Mouse (Mus musculus) liver, embryonic 16.5 days (tissue): ENCODE results near the gene Sec16a. TPM values are rescaled to one million over a fixed set of nuclear protein-coding genes. Genes with fewer than 3 reads are reported as not detected.
A peak's percentile ranks its signal among the peaks of the same experiment; 100 is the strongest.

Source experiments
- ATAC-seq: fragments of 200-750 bp; cut with Nextera tagmentation; 2 replicates; pipeline ENCODE4 v1.8.0; 2017; ENCODE audit warnings: low read depth, mild to moderate bottlenecking, moderate number of reproducible peaks, moderate library complexity
- H3K27ac ChIP-seq: fragments of 300-500 bp; sonication (generic); 2 replicates; pipeline ENCODE4 v1.5.1; 2014; ENCODE audit warnings: mild to moderate bottlenecking, low read length
- H3K27me3 ChIP-seq: fragments of 300-500 bp; sonication (generic); 2 replicates; pipeline ENCODE4 v1.6.1; 2014; ENCODE audit warnings: low read depth, low read length, mixed read lengths; ENCODE audit not compliant: control insufficient read depth, insufficient read depth
- H3K36me3 ChIP-seq: fragments of 300-500 bp; sonication (generic); 2 replicates; pipeline ENCODE4 v1.6.1; 2014; ENCODE audit warnings: mild to moderate bottlenecking; ENCODE audit not compliant: control insufficient read depth, insufficient read depth
- H3K4me1 ChIP-seq: fragments of 300-500 bp; sonication (generic); 2 replicates; pipeline ENCODE4 v1.6.1; 2014; ENCODE audit warnings: low read depth, low read length, mixed read lengths; ENCODE audit not compliant: control insufficient read depth
- H3K4me2 ChIP-seq: fragments of 300-500 bp; sonication (generic); 2 replicates; pipeline ENCODE4 v1.6.1; 2014; ENCODE audit warnings: low read depth, low read length, mixed read lengths
- H3K4me3 ChIP-seq: fragments of 300-500 bp; sonication (generic); 2 replicates; pipeline ENCODE4 v1.5.1; 2014; ENCODE audit warnings: low read depth, mild to moderate bottlenecking, low read length
- H3K9ac ChIP-seq: fragments of 300-500 bp; sonication (generic); 2 replicates; pipeline ENCODE4 v1.6.1; 2014; ENCODE audit warnings: low read depth, low read length
- H3K9me3 ChIP-seq: fragments of 300-500 bp; sonication (generic); replicated peaks from 2 replicates; pipeline ENCODE4 v1.6.1; 2016; ENCODE audit warnings: low read length; ENCODE audit not compliant: control insufficient read depth
- WGBS: fragments of 180-500 bp; shearing (Covaris S2); extraction: QIAGEN DNeasy Blood & Tissue Kit; methylation state at CpG from one replicate; pipeline ENCODE4 v1.1.7; 2014; ENCODE audit not compliant: insufficient replicate concordance; 5-methylcytosine and 5-hydroxymethylcytosine counted together
- polyA plus RNA-seq: library from polyadenylated mRNA; unstranded; fragments of >200 nt; fragmentation: Nextera tagmentation; extraction: Ambion mirVana; gene quantifications from 2 replicates; pipeline ENCODE4 v1.2.1, GENCODE M21; 2015

Sec16a gene
- polyA plus RNA-seq, 1 experiment from 2014 or later: 12.4 TPM

- ATAC-seq: no peak
- no peak overlapping the region for H3K9ac ChIP-seq
- H3K4me3 ChIP-seq: peak overlapping the region; percentile 3
- no peak overlapping the region; the same call in 1 of the 2 replicates for H3K4me2 ChIP-seq
- no peaks in the 10 kb centered on the region for H3K9me3 ChIP-seq
- peaks cover 9% of the 10 kb centered on the region for H3K36me3 ChIP-seq
- H3K27me3 ChIP-seq: no peaks in the 10 kb centered on the region
- WGBS: 46% methylated on average over 13 of the region's 13 CpGs
- peak overlapping the region; percentile 48 for H3K27ac ChIP-seq
- peaks cover 3% of the 10 kb centered on the region; the same call in 1 of the 2 replicates for H3K4me1 ChIP-seq
Measured at GRCm38 (mm10) chr2:26475505-26476430, 30.8 kb upstream of the Sec16a start.

GRCm38 (mm10) chr2:26474789-26475504 is 29.9 kb upstream of the Sec16a start:
- WGBS: 17% methylated on average over 9 of the region's 9 CpGs
- Histone ChIP-seq H3K9ac (no peak overlapping the region), H3K4me1 (peaks cover 3% of the 10 kb centered on the region; the same call in 1 of the 2 replicates), H3K36me3 (peaks cover 9% of the 10 kb centered on the region), H3K9me3 (no peaks in the 10 kb centered on the region), H3K27me3 (no peaks in the 10 kb centered on the region), H3K4me3 (peak overlapping the region; percentile 7), H3K4me2 (no peak overlapping the region), H3K27ac (peak overlapping the region; percentile 9)
- peak; percentile 52 for ATAC-seq

GRCm38 (mm10) chr2:26472312-26473090 is 27.5 kb upstream of the Sec16a start:
- Histone ChIP-seq H3K27me3 (no peaks in the 10 kb centered on the region), H3K4me2 (no peak overlapping the region), H3K9ac (no peak overlapping the region), H3K9me3 (no peaks in the 10 kb centered on the region), H3K4me3 (no peak overlapping the region), H3K4me1 (peaks cover 3% of the 10 kb centered on the region; the same call in 1 of the 2 replicates), H3K27ac (no peak overlapping the region), H3K36me3 (peaks cover 11% of the 10 kb centered on the region)
- 49% methylated on average over 11 of the region's 11 CpGs for WGBS
- ATAC-seq: no peak

DNA sequence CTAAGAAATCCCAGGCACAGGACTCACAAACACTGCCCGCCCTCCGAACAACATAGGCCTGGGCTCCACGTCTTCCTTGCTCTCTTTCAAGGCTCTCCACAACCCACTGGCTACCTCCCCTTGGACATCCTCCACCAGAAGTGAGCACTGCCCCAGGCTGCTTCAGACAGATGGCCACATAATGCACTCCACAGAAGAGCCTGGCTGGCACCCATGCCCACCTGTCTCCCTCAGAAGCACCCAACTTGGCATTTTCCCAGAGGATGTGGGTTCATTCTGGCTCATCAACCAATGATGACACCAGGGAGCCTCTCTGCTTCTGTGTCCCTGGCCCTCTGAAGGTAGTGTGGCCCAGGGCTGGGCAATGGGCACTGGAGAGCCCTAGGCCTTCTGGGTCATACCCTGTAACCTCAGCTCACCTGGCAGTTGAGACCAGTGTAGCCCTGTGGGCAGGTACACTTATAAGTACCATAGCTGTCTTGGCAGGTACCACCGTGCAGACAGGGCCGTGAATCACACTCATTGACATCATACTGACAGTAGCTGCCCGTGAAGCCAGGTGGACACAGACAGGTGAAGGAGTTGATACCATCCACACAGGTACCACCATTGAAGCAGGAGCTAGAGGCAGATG is 26.8 kb upstream of the Sec16a start:
- Histone ChIP-seq H3K9ac (no peak overlapping the region), H3K4me1 (peaks cover 3% of the 10 kb centered on the region; the same call in 1 of the 2 replicates), H3K4me2 (no peak overlapping the region), H3K9me3 (no peaks in the 10 kb centered on the region), H3K4me3 (no peak overlapping the region), H3K27ac (no peak overlapping the region), H3K27me3 (no peaks in the 10 kb centered on the region), H3K36me3 (peaks cover 15% of the 10 kb centered on the region)
- ATAC-seq: no peak
- 62% methylated on average over 6 of the region's 6 CpGs for WGBS

- ATAC-seq: no peak
- Histone ChIP-seq H3K9me3 (no peaks in the 10 kb centered on the region), H3K9ac (no peak overlapping the region), H3K27ac (no peak overlapping the region), H3K4me1 (peaks cover 3% of the 10 kb centered on the region; the same call in 1 of the 2 replicates), H3K4me2 (no peak overlapping the region), H3K27me3 (no peaks in the 10 kb centered on the region), H3K36me3 (peaks cover 15% of the 10 kb centered on the region), H3K4me3 (no peak overlapping the region)
- whole genome bisulfite sequencing: 74% methylated on average over 17 of the region's 17 CpGs
Measured at GRCm38 (mm10) chr2:26470967-26471366, 26.0 kb upstream of the Sec16a start.

GRCm38 (mm10) chr2:26468376-26468775 is 23.4 kb upstream of the Sec16a start:
- H3K4me1 ChIP-seq: no peaks in the 10 kb centered on the region
- no peaks in the 10 kb centered on the region for H3K9me3 ChIP-seq
- ATAC-seq: no peak
- no peaks in the 10 kb centered on the region for H3K27me3 ChIP-seq
- no peak overlapping the region for H3K4me3 ChIP-seq
- peaks cover 16% of the 10 kb centered on the region for H3K36me3 ChIP-seq
- H3K9ac ChIP-seq: no peak overlapping the region
- no peak overlapping the region for H3K4me2 ChIP-seq
- no peak overlapping the region for H3K27ac ChIP-seq
- 83% methylated on average over 15 of the region's 15 CpGs for WGBS

GRCm38 (mm10) chr2:26463412-26463811 is 18.4 kb upstream of the Sec16a start:
- Histone ChIP-seq H3K36me3 (peaks cover 12% of the 10 kb centered on the region), H3K4me1 (peaks cover 6% of the 10 kb centered on the region), H3K27me3 (no peaks in the 10 kb centered on the region), H3K9ac (no peak overlapping the region), H3K27ac (no peak overlapping the region), H3K4me2 (no peak overlapping the region), H3K4me3 (no peak overlapping the region), H3K9me3 (no peaks in the 10 kb centered on the region)
- 80% methylated on average over 6 of the region's 6 CpGs for WGBS
- ATAC-seq: no peak

- Histone ChIP-seq H3K4me3 (no peak overlapping the region), H3K36me3 (peaks cover 12% of the 10 kb centered on the region), H3K27ac (no peak overlapping the region), H3K27me3 (no peaks in the 10 kb centered on the region), H3K9ac (no peak overlapping the region), H3K4me2 (no peak overlapping the region), H3K4me1 (peaks cover 8% of the 10 kb centered on the region), H3K9me3 (no peaks in the 10 kb centered on the region)
- ATAC-seq: no peak
- WGBS: 59% methylated on average over 3 of the region's 3 CpGs
Measured at GRCm38 (mm10) chr2:26462980-26463379, 18.0 kb upstream of the Sec16a start.
